Mouse (Mus musculus) gastrocnemius, postnatal 4 days (tissue): ENCODE results near the gene Ndc80. TPM values are rescaled to one million over a fixed set of nuclear protein-coding genes. Genes with fewer than 3 reads are reported as not detected.
"Not testable (repeated sequence)": the region's sequence is repeated elsewhere in the genome, so short reads cannot be mapped to it uniquely, and the experiment has no call there.

ENCODE experiments used
- DNase-seq, 2 experiments: peaks; one replicate each; pipeline ENCODE4 v3.0.0; 2021 to 2022; ENCODE audit warnings: low spot score in 2 of 2, mixed read lengths in 2 of 2
- total RNA-seq, 2 experiments: library from RNA; stranded (reverse); gene quantifications; 2 replicates each; pipeline ENCODE4 v1.2.3; 2021

The Ndc80 gene
- total RNA-seq, 2 experiments from 2014 or later, result 12.1 to 13.1 TPM

- DNase-seq, result no peak
Measured at GRCm38 (mm10) chr17:71479381-71479901, 47.2 kb downstream of the Ndc80 start.

- no peak for DNase-seq
Measured at GRCm38 (mm10) chr17:71477481-71477880, 49.2 kb downstream of the Ndc80 start.

GRCm38 (mm10) chr17:71476346-71477020, 50.2 kb downstream of the Ndc80 start:
- DNase-seq, result no peak

GRCm38 (mm10) chr17:71475705-71476089, 51.0 kb downstream of the Ndc80 start:
- peak in 1 of 2 experiments; percentile 73 for DNase-seq

- peak; percentile 90 to 95 for DNase-seq
Measured at GRCm38 (mm10) chr17:71474762-71475704, 51.6 kb downstream of the Ndc80 start, which contains the start of gene Smchd1. TSS of gene Smchd1 (minus strand) at chr17:71475343.

- DNase-seq, result no peak
Measured at GRCm38 (mm10) chr17:71474128-71474527, 52.5 kb downstream of the Ndc80 start.

GRCm38 (mm10) chr17:71471261-71471660, 55.4 kb downstream of the Ndc80 start:
- DNase-seq, result no peak

- DNase-seq, result no peak
Measured at GRCm38 (mm10) chr17:71460312-71460711, 66.3 kb downstream of the Ndc80 start.

- no peak for DNase-seq
Measured at GRCm38 (mm10) chr17:71459818-71460217, 66.8 kb downstream of the Ndc80 start, which contains the start of gene Gm4707. TSS of gene Gm4707 (minus strand) at chr17:71459918.

- not testable (repeated sequence) for DNase-seq
Measured at GRCm38 (mm10) chr17:71457361-71457760, 69.3 kb downstream of the Ndc80 start.

Other genes starting within 250 kb of the Ndc80 start
- 10 to 100 TPM; 72.4 to 82.1 TPM for gene Emilin2, start 214.9 kb downstream of the Ndc80 start, total RNA-seq
- gene Gm4707, start 66.9 kb downstream of the Ndc80 start, total RNA-seq, result 1 to 10 TPM; 3.2 to 3.9 TPM
- 10 to 100 TPM; 30.4 to 36.2 TPM for gene Smchd1, start 51.5 kb downstream of the Ndc80 start, total RNA-seq
- gene Spdya, start 25.2 kb upstream of the Ndc80 start, total RNA-seq, result under 1 TPM; 0.73 to 0.83 TPM
- gene Wdr43, start 89.0 kb upstream of the Ndc80 start, total RNA-seq, result 10 to 100 TPM; 34.9 to 39.8 TPM
- gene Togaram2, start 146.4 kb upstream of the Ndc80 start, total RNA-seq, result under 1 TPM; 0.39 to 0.47 TPM
- not detected for gene Pcare, start 226.0 kb upstream of the Ndc80 start, total RNA-seq
- 10 to 100 TPM; 27.6 to 33.8 TPM for gene Clip4, start 241.6 kb upstream of the Ndc80 start, total RNA-seq